Mouse (Mus musculus) frontal cortex, postnatal 25 days (tissue): ENCODE data around the gene Gm20869.
"Not testable (repeated sequence)": the region's sequence is repeated elsewhere in the genome, so short reads cannot be mapped to it uniquely, and the experiment has no call there.

ENCODE experiments used
- DNase-seq, 2 experiments: peaks; one replicate each; pipeline ENCODE4 v3.0.0; 2022; ENCODE audit warnings: low spot score in 2 of 2

The Gm20869 gene

DNA sequence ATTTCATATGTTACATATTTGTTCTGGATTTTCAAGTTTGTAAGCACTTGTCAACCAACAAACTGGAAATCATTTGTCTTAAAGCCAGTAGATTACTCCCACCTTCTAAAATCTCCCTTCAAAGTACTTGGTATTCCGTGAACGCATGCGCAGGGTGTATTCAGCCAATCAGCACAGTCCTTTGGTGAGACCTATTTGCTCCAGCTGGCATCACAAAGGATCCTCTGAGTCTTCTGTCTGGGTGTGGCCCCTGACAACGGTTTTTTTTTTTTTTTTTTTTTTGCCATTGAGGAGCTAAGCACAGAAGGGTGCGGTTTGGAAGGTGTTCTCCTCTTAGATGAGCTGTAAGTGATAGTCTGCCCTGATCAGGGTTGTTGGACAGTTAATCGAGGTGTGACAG lies at the start of gene Gm20869:
Gm20869 (plus strand) TSS at position 301 of the 400 bp plus-strand sequence.
- not testable (repeated sequence) for DNase-seq
